In the genomic region with DNA sequence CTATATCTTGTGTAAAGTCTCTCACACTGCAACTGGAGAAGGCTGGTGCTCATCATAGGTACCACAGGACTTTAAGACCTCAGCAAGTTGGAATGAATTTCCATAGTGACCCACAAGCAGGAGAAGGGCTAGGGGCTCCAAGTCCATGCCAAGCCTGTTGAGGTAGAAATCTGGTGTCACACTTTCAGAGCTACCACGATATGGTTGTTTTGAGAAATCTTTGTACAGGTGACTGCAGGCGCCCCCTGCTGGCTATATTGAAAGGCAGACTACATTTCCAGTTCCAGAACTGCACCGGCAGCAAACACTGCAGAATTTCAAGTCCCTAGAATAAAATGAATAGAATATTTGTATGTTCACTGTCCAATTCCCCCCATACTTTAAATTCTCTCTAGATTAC, we compare ENCODE assay signal across 10 mouse cellular contexts. TPM values are rescaled to one million over a fixed set of nuclear protein-coding genes. Genes with fewer than 3 reads are reported as not detected.
DNase-seq lines count a peak whose midpoint lies in the region; TF ChIP-seq lines count a peak whose summit lies in the region.
"Had no signal": no experiment of that assay in that cellular context is flagged by ENCODE, and none has a peak within 500 bp of the region (broad histone marks: within the 10 kb centered on the region; RNA-seq: fewer than 3 reads in every experiment).

No protein-coding gene starts in this region.

- H3K27me3 ChIP-seq in CH12.LX (replicated peaks), result no peaks in the 10 kb centered on the region
- H3K27me3 ChIP-seq: embryonic facial prominence, embryonic 15.5 days; lung, embryonic 15.5 days had no signal

- dilution Hi-C loops in CH12.LX (cut with MboI; ENCODE audit: extremely low pct_ligation_motif_present, extremely low pct_unique_long_range_greater_than_20kb, low sequenced_read_pairs), result no loop called here

- H3K79me2 ChIP-seq in CH12.LX (replicated peaks; ENCODE audit: control insufficient read depth, extremely low read depth, insufficient read depth, poor library complexity, severe bottlenecking), result peaks cover 10% of the 10 kb centered on the region

- TF ChIP-seq EP300 in CH12.LX (IDR thresholded peaks at IDR 0.05; ENCODE audit: low read length), result no peak

- peak; percentile 71 for DNase-seq in heart, adult 8-10 months (ENCODE audit: low spot score)
- no peak for DNase-seq in heart, adult 11 months
- peak; percentile 85 for DNase-seq in CH12.LX (ENCODE audit: extremely low read depth)
- peak; percentile 71 for DNase-seq in forelimb bud, embryonic 11.5 days (ENCODE audit: low read depth, low spot score)
- DNase-seq in layer of hippocampus, postnatal 25 days (ENCODE audit: extremely low spot score in 1 of 2, low spot score in 1 of 2), result peak; percentile 64 to 82
- peak; percentile 68 to 80 for DNase-seq in natural killer cell, adult 2 months (ENCODE audit: low spot score in 2 of 2)
- DNase-seq in thymus, postnatal 10 days (ENCODE audit: low spot score in 2 of 2), result peak; percentile 46 to 80

- H3K36me3 ChIP-seq in CH12.LX (replicated peaks in 1 of 2; ENCODE audit: control insufficient read depth in 1 of 2, insufficient read depth in 1 of 2, low read length in 1 of 2), result peaks cover 0 to under 1% of the 10 kb centered on the region in 2 experiments

- peaks cover 37 to 54% of the 10 kb centered on the region in 2 experiments for H3K4me1 ChIP-seq in CH12.LX (ENCODE audit: control insufficient read depth in 1 of 2, insufficient read depth in 2 of 2)
- peaks cover 42% of the 10 kb centered on the region for H3K4me1 ChIP-seq in bone marrow macrophage, adult 2 months (ENCODE audit: control insufficient read depth, insufficient read depth, low read length)

- peak; percentile 77 to 92 for TF ChIP-seq CTCF in CH12.LX (conservative IDR thresholded peaks at IDR 0.05 in 1 of 2, IDR thresholded peaks at IDR 0.05 in 1 of 2; ENCODE audit: low read depth in 2 of 2, low read length in 2 of 2)
- TF ChIP-seq CTCF in bone marrow macrophage, adult 2 months (IDR thresholded peaks at IDR 0.05; ENCODE audit: low read depth, low read length), result peak; percentile 95

- H3K9ac ChIP-seq in CH12.LX (ENCODE audit: insufficient read depth, low read depth), result no peak overlapping the region
- H3K9ac ChIP-seq: embryonic facial prominence, embryonic 15.5 days; lung, embryonic 15.5 days had no signal

- in situ Hi-C loops in CH12.LX (cut with MboI; ENCODE audit: low pct_ligation_motif_present, low pct_unique_long_range_greater_than_20kb, low sequenced_read_pairs), result no loop called here

- TF ChIP-seq POLR2A in CH12.LX (IDR thresholded peaks at IDR 0.05; ENCODE audit: low read depth, low read length), result no peak
- no peak for TF ChIP-seq POLR2A in bone marrow macrophage, adult 2 months (IDR thresholded peaks at IDR 0.05; ENCODE audit: borderline replicate concordance, low read depth, low read length)

- H3K27ac ChIP-seq in CH12.LX (ENCODE audit: insufficient read depth, low read depth), result no peak overlapping the region
- H3K27ac ChIP-seq in bone marrow macrophage, adult 2 months (ENCODE audit: insufficient read depth, low read depth, low read length), result no peak overlapping the region
- H3K27ac ChIP-seq: embryonic facial prominence, embryonic 15.5 days; lung, embryonic 15.5 days had no signal

- peak; percentile 78 for TF ChIP-seq RAD21 in CH12.LX (IDR thresholded peaks at IDR 0.05; ENCODE audit: low read depth, low read length)

- H3K4me2 ChIP-seq in CH12.LX (ENCODE audit: insufficient read depth, low read depth, poor library complexity, severe bottlenecking), result no peak overlapping the region
- H3K4me2 ChIP-seq: embryonic facial prominence, embryonic 15.5 days; lung, embryonic 15.5 days had no signal

- H3K9me3 ChIP-seq in CH12.LX (replicated peaks; ENCODE audit: low read length), result no peaks in the 10 kb centered on the region
- H3K9me3 ChIP-seq: embryonic facial prominence, embryonic 15.5 days; lung, embryonic 15.5 days had no signal

- H3K4me3 ChIP-seq in CH12.LX (replicated peaks in 1 of 3; ENCODE audit: low read depth in 2 of 3, low read length in 2 of 3, poor library complexity in 1 of 3), result no peak overlapping the region
- H3K4me3 ChIP-seq in bone marrow macrophage, adult 2 months (ENCODE audit: insufficient read depth, low read length), result no peak overlapping the region
- H3K4me3 ChIP-seq: embryonic facial prominence, embryonic 15.5 days; lung, embryonic 15.5 days had no signal

TF ChIP-seq in CH12.LX, 34 proteins besides CTCF, POLR2A, EP300 and RAD21:
- TF ChIP-seq PAX5 (IDR thresholded peaks at IDR 0.05; ENCODE audit: low read length) (no peak), USF1 (IDR thresholded peaks at IDR 0.05; ENCODE audit: low read depth, low read length) (no peak), KAT2A (IDR thresholded peaks at IDR 0.05; ENCODE audit: insufficient replicate concordance, low read length) (no peak), MEF2A (IDR thresholded peaks at IDR 0.05; ENCODE audit: borderline replicate concordance, low read depth, low read length) (no peak), BHLHE40 (IDR thresholded peaks at IDR 0.05; ENCODE audit: low read depth, low read length) (no peak), SIN3A (IDR thresholded peaks at IDR 0.05; ENCODE audit: low read length) (peak; percentile 46; the same call in 1 of the 2 replicates), MAZ (IDR thresholded peaks at IDR 0.05; ENCODE audit: low read depth, low read length) (no peak), JUN (IDR thresholded peaks at IDR 0.05; ENCODE audit: insufficient read depth, low read depth, low read length) (no peak), CHD2 (IDR thresholded peaks at IDR 0.05; ENCODE audit: low read length) (no peak), CHD1 (IDR thresholded peaks at IDR 0.05; ENCODE audit: low read depth, low read length) (no peak), NRF1 (IDR thresholded peaks at IDR 0.05; ENCODE audit: low read depth, low read length) (no peak), USF2 (conservative IDR thresholded peaks at IDR 0.05; ENCODE audit: low read depth, low read length) (no peak), MAFK (IDR thresholded peaks at IDR 0.05; ENCODE audit: insufficient replicate concordance, low read length) (no peak), ZC3H11A (IDR thresholded peaks at IDR 0.05; ENCODE audit: low read depth, low read length) (peak; percentile 50; the same call in 1 of the 2 replicates), NELFE (IDR thresholded peaks at IDR 0.05; ENCODE audit: low read depth, low read length) (no peak), SMC3 (IDR thresholded peaks at IDR 0.05; ENCODE audit: low read depth, low read length) (peak; percentile 93), MAX (IDR thresholded peaks at IDR 0.05; ENCODE audit: low read length) (no peak), ETS1 (conservative IDR thresholded peaks at IDR 0.05; ENCODE audit: low read depth, low read length) (no peak), ELF1 (IDR thresholded peaks at IDR 0.05; ENCODE audit: low read depth, low read length) (0 out of 2 replicates have a peak, but pooled peaks have one; percentile 8), UBTF (IDR thresholded peaks at IDR 0.05; ENCODE audit: low read depth, low read length) (no peak), MXI1 (IDR thresholded peaks at IDR 0.05; ENCODE audit: low read depth, low read length) (no peak), MYC (IDR thresholded peaks at IDR 0.05; ENCODE audit: low read depth, low read length) (peak; percentile 44; the same call in 1 of the 2 replicates), GABPA (IDR thresholded peaks at IDR 0.05; ENCODE audit: insufficient replicate concordance, low read depth, low read length) (no peak), JUND (conservative IDR thresholded peaks at IDR 0.05; ENCODE audit: low read depth, low read length) (no peak; the same call in 1 of the 2 replicates), RCOR1 (conservative IDR thresholded peaks at IDR 0.05; ENCODE audit: low read depth, low read length) (no peak), IRF4 (IDR thresholded peaks at IDR 0.05; ENCODE audit: low read depth, low read length) (no peak), TCF12 (IDR thresholded peaks at IDR 0.05; ENCODE audit: low read depth, low read length) (no peak), ZNF384 (IDR thresholded peaks at IDR 0.05; ENCODE audit: low read depth, low read length) (no peak), POLR2AphosphoS2 (IDR thresholded peaks at IDR 0.05; ENCODE audit: low read depth, low read length) (no peak), ZMIZ1 (IDR thresholded peaks at IDR 0.05; ENCODE audit: low read depth, low read length) (no peak), HCFC1 (IDR thresholded peaks at IDR 0.05; ENCODE audit: low read depth, low read length) (no peak), TBP (conservative IDR thresholded peaks at IDR 0.05; ENCODE audit: low read depth, low read length) (no peak), ZKSCAN1 (IDR thresholded peaks at IDR 0.05; ENCODE audit: borderline replicate concordance, low read depth, low read length) (no peak), E2F4 (IDR thresholded peaks at IDR 0.05; ENCODE audit: insufficient replicate concordance, low read depth, low read length) (no peak)

RNA-seq across cellular contexts. Expression of gene Relt, which starts 3.4 kb away (rescaled TPM):
- total RNA-seq in heart, adult 8-10 months (2022), result 1 to 10 TPM; 3.8 to 4.1 (median 3.9) TPM
- total RNA-seq in CH12.LX (2012; rRNA removed) (27.7 and 29.9 TPM in 2 replicates), CH12.LX (2014; rRNA removed) (24.5 and 25.7 TPM in 2 replicates)
- 24.9 and 31.1 TPM in 2 replicates for polyA plus RNA-seq in CH12.LX (2012; ENCODE audit: insufficient read length, low read depth)
- polyA plus RNA-seq in bone marrow macrophage, adult 2 months (2012; ENCODE audit: insufficient read depth, insufficient read length, missing spikeins), result 6.3 and 6.9 TPM in 2 replicates
- 10 to 100 TPM; 10.1 to 10.4 TPM for total RNA-seq in layer of hippocampus, postnatal 25 days (2021)
